Comparison of ENCODE assay signal across 26 mouse cellular contexts in genomic region chr10:125667906-125668305, GRCm38 (mm10).
DNase-seq lines count a peak whose midpoint lies in the region; ATAC-seq and TF ChIP-seq lines count a peak whose summit lies in the region.
"Had no signal": no experiment of that assay in that cellular context is flagged by ENCODE, and none has a peak within 500 bp of the region (broad histone marks: within the 10 kb centered on the region; RNA-seq: fewer than 3 reads in every experiment).

No protein-coding gene starts in this region.

- H3K27ac ChIP-seq in kidney, postnatal 0 days, result no peak overlapping the region
- no peak overlapping the region for H3K27ac ChIP-seq in midbrain, embryonic 11.5 days (ENCODE audit: low read depth, low read length)
- H3K27ac ChIP-seq in midbrain, embryonic 10.5 days (replicated peaks), result no peak overlapping the region
- H3K27ac ChIP-seq in stomach, postnatal 0 days (replicated peaks), result no peak overlapping the region
- H3K27ac ChIP-seq: embryonic facial prominence, embryonic 12.5 days; forebrain, embryonic 15.5 days; gastrocnemius, adult 2 months; heart, adult 2 months; hindbrain, embryonic 14.5 days; liver, embryonic 12.5 days; midbrain, embryonic 12.5 days had no signal

- no peaks in the 10 kb centered on the region for H3K4me1 ChIP-seq in kidney, postnatal 0 days (replicated peaks; ENCODE audit: insufficient read depth, low read length)
- H3K4me1 ChIP-seq in midbrain, embryonic 11.5 days (ENCODE audit: control insufficient read depth, insufficient read depth, low read length), result no peaks in the 10 kb centered on the region
- H3K4me1 ChIP-seq in midbrain, embryonic 10.5 days, result no peaks in the 10 kb centered on the region
- H3K4me1 ChIP-seq in stomach, postnatal 0 days (replicated peaks; ENCODE audit: control insufficient read depth, insufficient read depth), result no peaks in the 10 kb centered on the region
- H3K4me1 ChIP-seq: embryonic facial prominence, embryonic 12.5 days; forebrain, embryonic 15.5 days; heart, embryonic 12.5 days; liver, embryonic 12.5 days; midbrain, embryonic 12.5 days had no signal

- 81% methylated on average over 4 of the region's 4 CpGs for WGBS in kidney, postnatal 0 days
- 93% methylated on average over 4 of the region's 4 CpGs for WGBS in midbrain, embryonic 11.5 days
- 90% methylated on average over 4 of the region's 4 CpGs for WGBS in midbrain, embryonic 10.5 days
- WGBS in stomach, postnatal 0 days, result 84% methylated on average over 4 of the region's 4 CpGs

- H3K9me3 ChIP-seq in kidney, postnatal 0 days (replicated peaks; ENCODE audit: low read length), result no peaks in the 10 kb centered on the region
- H3K9me3 ChIP-seq in midbrain, embryonic 11.5 days (ENCODE audit: control insufficient read depth, low read length), result no peaks in the 10 kb centered on the region
- H3K9me3 ChIP-seq in midbrain, embryonic 10.5 days (replicated peaks), result no peaks in the 10 kb centered on the region
- no peaks in the 10 kb centered on the region for H3K9me3 ChIP-seq in stomach, postnatal 0 days (ENCODE audit: control insufficient read depth, low read length)
- H3K9me3 ChIP-seq: embryonic facial prominence, embryonic 12.5 days; forebrain, embryonic 15.5 days; midbrain, embryonic 12.5 days had no signal

- peak; percentile 14 for DNase-seq in embryo, embryonic 10.5 days (ENCODE audit: low spot score)
- no peak for DNase-seq in embryo, embryonic 9.5 days (ENCODE audit: extremely low spot score)
- DNase-seq in kidney, postnatal 0 days (ENCODE audit: low spot score), result no peak
- no peak for DNase-seq in kidney, postnatal 25 days
- DNase-seq in midbrain, embryonic 11.5 days (ENCODE audit: low spot score, missing footprints), result peak; percentile 47
- no peak for DNase-seq in midbrain, embryonic 10.5 days (ENCODE audit: low spot score)
- no peak for DNase-seq in stomach, postnatal 0 days (ENCODE audit: low spot score)
- DNase-seq in adrenal gland, postnatal 25 days, result no peak
- DNase-seq: adrenal gland, adult 8-10 months; cerebellum, adult 11 months; cerebellum, adult 9-10 months; gastrocnemius, adult 2 months; gastrocnemius, postnatal 36 days; heart, adult 2 months; heart, postnatal 4 days; kidney, adult 2 months; left cerebral cortex, postnatal 4 days; liver, postnatal 0 days; lung, postnatal 14 days had no signal

- TF ChIP-seq EP300 in stomach, postnatal 0 days (optimal IDR thresholded peaks at IDR 0.05), result no peak

- TF ChIP-seq CTCF in kidney, postnatal 0 days (IDR thresholded peaks at IDR 0.05; ENCODE audit: low read depth), result peak; percentile 49
- TF ChIP-seq CTCF in stomach, postnatal 0 days (IDR thresholded peaks at IDR 0.05; ENCODE audit: low read depth), result peak; percentile 48

- no peak overlapping the region for H3K9ac ChIP-seq in kidney, postnatal 0 days (ENCODE audit: low read depth, low read length)
- H3K9ac ChIP-seq in midbrain, embryonic 11.5 days (ENCODE audit: low read length), result no peak overlapping the region
- H3K9ac ChIP-seq in stomach, postnatal 0 days (ENCODE audit: low read length), result no peak overlapping the region
- H3K9ac ChIP-seq: embryonic facial prominence, embryonic 12.5 days; forebrain, embryonic 15.5 days; heart, embryonic 12.5 days; hindbrain, embryonic 14.5 days; liver, embryonic 12.5 days; liver, postnatal 0 days; midbrain, embryonic 12.5 days had no signal

- H3K36me3 ChIP-seq in kidney, postnatal 0 days (ENCODE audit: insufficient read depth, low read length), result no peaks in the 10 kb centered on the region
- H3K36me3 ChIP-seq in midbrain, embryonic 11.5 days (ENCODE audit: control insufficient read depth, insufficient read depth, low read length), result no peaks in the 10 kb centered on the region
- no peaks in the 10 kb centered on the region for H3K36me3 ChIP-seq in midbrain, embryonic 10.5 days
- no peaks in the 10 kb centered on the region for H3K36me3 ChIP-seq in stomach, postnatal 0 days (ENCODE audit: control insufficient read depth, insufficient read depth, low read length)
- H3K36me3 ChIP-seq: embryonic facial prominence, embryonic 12.5 days; forebrain, embryonic 15.5 days; heart, embryonic 12.5 days; liver, embryonic 12.5 days; midbrain, embryonic 12.5 days had no signal

- H3K4me2 ChIP-seq in kidney, postnatal 0 days (ENCODE audit: low read length), result no peak overlapping the region
- H3K4me2 ChIP-seq in midbrain, embryonic 11.5 days, result no peak overlapping the region
- H3K4me2 ChIP-seq in stomach, postnatal 0 days (replicated peaks; ENCODE audit: low read depth), result no peak overlapping the region
- H3K4me2 ChIP-seq: embryonic facial prominence, embryonic 12.5 days; forebrain, embryonic 15.5 days; heart, embryonic 12.5 days; hindbrain, embryonic 14.5 days; liver, embryonic 12.5 days; midbrain, embryonic 12.5 days had no signal

- H3K4me3 ChIP-seq in kidney, postnatal 0 days (replicated peaks; ENCODE audit: low read depth, low read length), result no peak overlapping the region
- no peak overlapping the region for H3K4me3 ChIP-seq in midbrain, embryonic 11.5 days (ENCODE audit: low read depth, low read length)
- H3K4me3 ChIP-seq in midbrain, embryonic 10.5 days, result no peak overlapping the region
- no peak overlapping the region for H3K4me3 ChIP-seq in stomach, postnatal 0 days (ENCODE audit: low read depth, low read length)
- H3K4me3 ChIP-seq: embryonic facial prominence, embryonic 12.5 days; forebrain, embryonic 15.5 days; gastrocnemius, adult 2 months; heart, adult 2 months; heart, embryonic 12.5 days; liver, embryonic 12.5 days; midbrain, embryonic 12.5 days had no signal

- H3K27me3 ChIP-seq in kidney, postnatal 0 days (ENCODE audit: insufficient read depth, low read length), result no peaks in the 10 kb centered on the region
- H3K27me3 ChIP-seq in midbrain, embryonic 11.5 days (ENCODE audit: control insufficient read depth, insufficient read depth, low read length), result no peaks in the 10 kb centered on the region
- no peaks in the 10 kb centered on the region for H3K27me3 ChIP-seq in midbrain, embryonic 10.5 days (ENCODE audit: low read depth, poor library complexity, severe bottlenecking)
- H3K27me3 ChIP-seq in stomach, postnatal 0 days (ENCODE audit: control insufficient read depth, insufficient read depth, low read length), result no peaks in the 10 kb centered on the region
- H3K27me3 ChIP-seq: embryonic facial prominence, embryonic 12.5 days; forebrain, embryonic 15.5 days; heart, embryonic 12.5 days; liver, embryonic 12.5 days; midbrain, embryonic 12.5 days had no signal

- ATAC-seq in kidney, postnatal 0 days (replicated peaks; ENCODE audit: low FRiP score, low read depth), result no peak
- ATAC-seq in midbrain, embryonic 11.5 days (ENCODE audit: low FRiP score), result no peak
- no peak for ATAC-seq in stomach, postnatal 0 days (ENCODE audit: low FRiP score, low TSS enrichment)
- ATAC-seq: forebrain, embryonic 15.5 days; inflammation-experienced regulatory T-cells, adult 6 months; liver, embryonic 12.5 days; liver, postnatal 0 days had no signal

Comparison
In these comparisons a context has a peak if more than half of its experiments do, and no peak if none do; other contexts are left out.
1. DNase-seq: peak in embryo, embryonic 10.5 days (single experiment) and midbrain, embryonic 11.5 days (single experiment); none in embryo, embryonic 9.5 days (single experiment), kidney, postnatal 0 days (single experiment), kidney, postnatal 25 days (0 of 2), midbrain, embryonic 10.5 days (single experiment), stomach, postnatal 0 days (single experiment) and adrenal gland, postnatal 25 days (single experiment).